Mouse (Mus musculus) left cerebral cortex, adult 6 months (tissue): ENCODE measurements around the gene Gp6. TPM values are rescaled to one million over a fixed set of nuclear protein-coding genes. Genes with fewer than 3 reads are reported as not detected.

Experiments used
- long read RNA-seq, 2 experiments: library from polyadenylated mRNA; unstranded; transcript quantifications; one replicate each; pipeline ENCODE4 v2.0.0; 2019 to 2020
- polyA plus RNA-seq: library from polyadenylated mRNA; unstranded; fragments of <200 nt; fragmentation: Nextera tagmentation; gene quantifications from 2 replicates; pipeline ENCODE4 v1.2.3, GENCODE M21; 2021

Gp6 gene
- polyA plus RNA-seq, result not detected in 2 replicates
- long read RNA-seq, experiment 1, result 0 reads
- long read RNA-seq, experiment 2, result 0 reads

GRCm38 (mm10) chr7:4397730-4398129 is at the start of gene Gp6:
Gp6 (minus strand) TSS chr7:4397744.

GRCm38 (mm10) chr7:4445216-4445791 is 47.8 kb upstream of the Gp6 start, which contains the start of gene Rdh13:
Rdh13 (minus strand) TSS chr7:4445649.

GRCm38 (mm10) chr7:4337509-4337908 is 60.0 kb downstream of the Gp6 start, which contains the start of gene Ncr1:
Ncr1 (plus strand) TSS chr7:4337724.

Other genes starting within 250 kb of the Gp6 start
- 6.1 and 8.0 TPM in 2 replicates for gene Leng9, start 247.4 kb downstream of the Gp6 start, polyA plus RNA-seq
- gene Cdc42ep5, start 232.9 kb downstream of the Gp6 start, polyA plus RNA-seq, result 3.3 and 3.4 TPM in 2 replicates
- gene Lilra5, start 160.0 kb downstream of the Gp6 start, polyA plus RNA-seq, result 0.24 and 0.33 TPM in 2 replicates
- not detected in 2 replicates for gene Ncr1, start 60.0 kb downstream of the Gp6 start, polyA plus RNA-seq
- 24.3 and 35.4 TPM in 2 replicates for gene Rdh13, start 47.9 kb upstream of the Gp6 start, polyA plus RNA-seq
- 2.8 and 4.0 TPM in 2 replicates for gene Eps8l1, start 62.9 kb upstream of the Gp6 start, polyA plus RNA-seq
- gene Ppp1r12c, start 103.9 kb upstream of the Gp6 start, polyA plus RNA-seq, result 18.1 and 20.2 TPM in 2 replicates
- 7.3 and 8.6 TPM in 2 replicates for gene Tnnt1, start 118.6 kb upstream of the Gp6 start, polyA plus RNA-seq
- 0.43 TPM in 1 of 2 replicates, not detected in the other for gene Tnni3, start 126.5 kb upstream of the Gp6 start, polyA plus RNA-seq
- 0.09 and 0.18 TPM in 2 replicates for gene Dnaaf3, start 134.7 kb upstream of the Gp6 start, polyA plus RNA-seq
- gene Syt5, start 149.8 kb upstream of the Gp6 start, polyA plus RNA-seq, result 300 and 304 TPM in 2 replicates
- gene Ptprh, start 206.3 kb upstream of the Gp6 start, polyA plus RNA-seq, result 0.26 and 0.45 TPM in 2 replicates
- 0.40 TPM in 2 replicates for gene Tmem86b, start 233.7 kb upstream of the Gp6 start, polyA plus RNA-seq